Mouse (Mus musculus): ENCODE measurements around the gene Prkar2b. TPM values are rescaled to one million over a fixed set of nuclear protein-coding genes. Genes with fewer than 3 reads are reported as not detected.

Gene Prkar2b
- total and polyA plus RNA-seq, 3 experiments = 15.7 to 154 (median 34.1) TPM

- peak overlapping the region; percentile 69 for H3K9ac ChIP-seq (ENCODE audit: control insufficient read depth, low read depth, low read length, poor library complexity, severe bottlenecking)
- H3K4me1 ChIP-seq (ENCODE audit: control insufficient read depth in 1 of 2, insufficient read depth in 2 of 2, low read length in 2 of 2) = peaks cover 38 to 48% of the 10 kb centered on the region in 2 experiments
- H3K9me3 ChIP-seq (replicated peaks; ENCODE audit: insufficient read depth, low read length) = no peaks in the 10 kb centered on the region
- peak overlapping the region; percentile 13 to 53; a peak in 3 of 4 replicates for H3K4me3 ChIP-seq (ENCODE audit: control insufficient read depth in 1 of 2, insufficient read depth in 1 of 2, low read depth in 2 of 2, low read length in 2 of 2)
- H3K79me2 ChIP-seq (ENCODE audit: control insufficient read depth, insufficient read depth, low read length, poor library complexity) = peaks cover 25% of the 10 kb centered on the region
- peak; percentile 80 for DNase-seq (ENCODE audit: low read depth, low spot score)
- no peaks in the 10 kb centered on the region for H3K27me3 ChIP-seq (ENCODE audit: control insufficient read depth in 1 of 2, insufficient read depth in 2 of 2, low read length in 2 of 2)
- peaks cover 0 to 68% of the 10 kb centered on the region in 2 experiments; a peak in 2 of 4 replicates for H3K36me3 ChIP-seq (ENCODE audit: control insufficient read depth in 1 of 2, insufficient read depth in 2 of 2, low read length in 2 of 2)
- H3K27ac ChIP-seq (ENCODE audit: control insufficient read depth, low read depth, low read length) = peak overlapping the region; percentile 70
- peak; percentile 80 for TF ChIP-seq TAL1 (IDR thresholded peaks at IDR 0.05; ENCODE audit: low read length)
- no peak for TF ChIP-seq MYC (IDR thresholded peaks at IDR 0.05; ENCODE audit: low read depth, low read length)
- peak; percentile 89 for TF ChIP-seq GATA1 (IDR thresholded peaks at IDR 0.05; ENCODE audit: low read depth, low read length)
- peak; percentile 53; the same call in 1 of the 2 replicates for TF ChIP-seq RCOR1 (IDR thresholded peaks at IDR 0.05; ENCODE audit: low read depth, low read length)
- peak; percentile 61; the same call in 1 of the 2 replicates for TF ChIP-seq BHLHE40 (IDR thresholded peaks at IDR 0.05; ENCODE audit: borderline replicate concordance, low read depth, low read length)
- no peak for TF ChIP-seq ZNF384 (IDR thresholded peaks at IDR 0.05; ENCODE audit: low read depth, low read length)
- TF ChIP-seq SMC3 (IDR thresholded peaks at IDR 0.05; ENCODE audit: low read depth, low read length) = peak; percentile 2; the same call in 1 of the 2 replicates
- peak; percentile 54; the same call in 1 of the 2 replicates for TF ChIP-seq SIN3A (IDR thresholded peaks at IDR 0.05; ENCODE audit: low read length)
- TF ChIP-seq MAZ (IDR thresholded peaks at IDR 0.05; ENCODE audit: low read depth, low read length) = no peak; the same call in none of the 2 replicates
- peak; percentile 65; the same call in 1 of the 2 replicates for TF ChIP-seq USF1 (IDR thresholded peaks at IDR 0.05; ENCODE audit: low read depth, low read length)
- peak; percentile 32; the same call in 1 of the 2 replicates for TF ChIP-seq POLR2AphosphoS2 (IDR thresholded peaks at IDR 0.05; ENCODE audit: low read length)
- peak; percentile 75 for TF ChIP-seq MYB (IDR thresholded peaks at IDR 0.05; ENCODE audit: low read depth, low read length)
- peak; percentile 78 for TF ChIP-seq ETS1 (IDR thresholded peaks at IDR 0.05; ENCODE audit: low read depth, low read length)
- peak; percentile 65 for TF ChIP-seq MXI1 (IDR thresholded peaks at IDR 0.05; ENCODE audit: low read depth, low read length)
- peak; percentile 83 to 91 for TF ChIP-seq EP300 (IDR thresholded peaks at IDR 0.05; ENCODE audit: low read depth in 1 of 2, low read length in 2 of 2)
- peak; percentile 91 for TF ChIP-seq TCF12 (IDR thresholded peaks at IDR 0.05; ENCODE audit: low read depth, low read length)
- no peak for TF ChIP-seq NRF1 (IDR thresholded peaks at IDR 0.05; ENCODE audit: insufficient read depth, low read depth, low read length, poor library complexity, severe bottlenecking)
Measured at GRCm38 (mm10) chr12:32054476-32055166, 6.5 kb downstream of the Prkar2b start.

- peaks cover 36 to 44% of the 10 kb centered on the region in 2 experiments for H3K4me1 ChIP-seq (ENCODE audit: control insufficient read depth in 1 of 2, insufficient read depth in 2 of 2, low read length in 2 of 2)
- no peaks in the 10 kb centered on the region for H3K27me3 ChIP-seq (ENCODE audit: control insufficient read depth in 1 of 2, insufficient read depth in 2 of 2, low read length in 2 of 2)
- peak; percentile 78 for TF ChIP-seq MYB (IDR thresholded peaks at IDR 0.05; ENCODE audit: low read depth, low read length)
- TF ChIP-seq EP300 (IDR thresholded peaks at IDR 0.05; ENCODE audit: low read depth in 1 of 2, low read length in 2 of 2) = peak in 1 of 2 experiments; percentile 57; a peak in 1 of 4 replicates
- peak; percentile 52 for TF ChIP-seq SIN3A (IDR thresholded peaks at IDR 0.05; ENCODE audit: low read length)
- TF ChIP-seq HCFC1 (IDR thresholded peaks at IDR 0.05; ENCODE audit: low read depth, low read length) = no peak; the same call in 1 of the 2 replicates
- TF ChIP-seq ZC3H11A (IDR thresholded peaks at IDR 0.05; ENCODE audit: low read depth, low read length) = no peak
- 0 out of 2 replicates have a peak, but pooled peaks have one; percentile 33 for TF ChIP-seq TCF12 (IDR thresholded peaks at IDR 0.05; ENCODE audit: low read depth, low read length)
- TF ChIP-seq MXI1 (IDR thresholded peaks at IDR 0.05; ENCODE audit: low read depth, low read length) = peak; percentile 30; the same call in 1 of the 2 replicates
- peak; percentile 72 for TF ChIP-seq NRF1 (IDR thresholded peaks at IDR 0.05; ENCODE audit: insufficient read depth, low read depth, low read length, poor library complexity, severe bottlenecking)
- no peak for TF ChIP-seq SMC3 (IDR thresholded peaks at IDR 0.05; ENCODE audit: low read depth, low read length)
- peak; percentile 67 for TF ChIP-seq ELF1 (IDR thresholded peaks at IDR 0.05; ENCODE audit: low read depth, low read length)
- TF ChIP-seq ETS1 (IDR thresholded peaks at IDR 0.05; ENCODE audit: low read depth, low read length) = peak; percentile 78
- no peak for TF ChIP-seq USF2 (IDR thresholded peaks at IDR 0.05; ENCODE audit: borderline replicate concordance in 1 of 2, insufficient read depth in 1 of 2, low read depth in 1 of 2, low read length in 2 of 2)
- TF ChIP-seq TBP (IDR thresholded peaks at IDR 0.05; ENCODE audit: low read depth, low read length) = 0 out of 2 replicates have a peak, but pooled peaks have one; percentile 33
- H3K79me2 ChIP-seq (ENCODE audit: control insufficient read depth, insufficient read depth, low read length, poor library complexity) = peaks cover 21% of the 10 kb centered on the region
- peak overlapping the region; percentile 70 for H3K27ac ChIP-seq (ENCODE audit: control insufficient read depth, low read depth, low read length)
- peak; percentile 63 for DNase-seq (ENCODE audit: low read depth, low spot score)
- H3K9ac ChIP-seq (ENCODE audit: control insufficient read depth, low read depth, low read length, poor library complexity, severe bottlenecking) = peak overlapping the region; percentile 69
- no peaks in the 10 kb centered on the region for H3K9me3 ChIP-seq (replicated peaks; ENCODE audit: insufficient read depth, low read length)
- peaks cover 0 to 65% of the 10 kb centered on the region in 2 experiments; a peak in 2 of 4 replicates for H3K36me3 ChIP-seq (ENCODE audit: control insufficient read depth in 1 of 2, insufficient read depth in 2 of 2, low read length in 2 of 2)
- peak overlapping the region; percentile 49 to 53 for H3K4me3 ChIP-seq (ENCODE audit: control insufficient read depth in 1 of 2, insufficient read depth in 1 of 2, low read depth in 2 of 2, low read length in 2 of 2)
Measured at GRCm38 (mm10) chr12:32053637-32054366, 7.3 kb downstream of the Prkar2b start.

Data from MEL (cell line).